Comparison of ENCODE assay signal across 8 mouse cellular contexts in genomic region chr3:127572557-127572956, GRCm38 (mm10). TPM values are rescaled to one million over a fixed set of nuclear protein-coding genes. Genes with fewer than 3 reads are reported as not detected.
A peak's percentile ranks its signal among the peaks of the same experiment; 100 is the strongest.
DNase-seq lines count a peak whose midpoint lies in the region; ATAC-seq and TF ChIP-seq lines count a peak whose summit lies in the region.

No protein-coding gene starts in this region.

- no peak for TF ChIP-seq POLR2A in limb, embryonic 14.5 days (IDR thresholded peaks at IDR 0.05; ENCODE audit: borderline replicate concordance, extremely low read depth, insufficient read depth, insufficient read length)

- no peak for ATAC-seq in midbrain, embryonic 15.5 days (replicated peaks)
- ATAC-seq in forebrain, embryonic 14.5 days = peak; percentile 85
- no peak for ATAC-seq in limb, embryonic 14.5 days (ENCODE audit: low FRiP score, low read depth)

- DNase-seq in midbrain, embryonic 10.5 days (ENCODE audit: low spot score) = peak; percentile 15
- DNase-seq in ZHBTc4 (ENCODE audit: low read depth, low spot score) = peak; percentile 63
- peak; percentile 83 for DNase-seq in forebrain, embryonic 14.5 days (ENCODE audit: low spot score)
- DNase-seq in kidney, adult 18-20 months = peak; percentile 35
- DNase-seq in limb, embryonic 14.5 days (ENCODE audit: low spot score) = peak; percentile 35
- DNase-seq in naive thymus-derived CD4-positive, alpha-beta T cell, adult 2 months (ENCODE audit: low read depth) = peak; percentile 85
- peak; percentile 20 to 28 for DNase-seq in thymus, postnatal 36 days

- no peaks in the 10 kb centered on the region for H3K4me1 ChIP-seq in midbrain, embryonic 10.5 days
- H3K4me1 ChIP-seq in midbrain, embryonic 15.5 days = no peaks in the 10 kb centered on the region
- no peaks in the 10 kb centered on the region for H3K4me1 ChIP-seq in forebrain, embryonic 14.5 days (ENCODE audit: control insufficient read depth, insufficient read depth, low read length)
- H3K4me1 ChIP-seq in limb, embryonic 14.5 days (ENCODE audit: control insufficient read depth, insufficient read depth, low read length) = no peaks in the 10 kb centered on the region

- H3K9ac ChIP-seq in midbrain, embryonic 15.5 days = no peak overlapping the region
- no peak overlapping the region for H3K9ac ChIP-seq in forebrain, embryonic 14.5 days (ENCODE audit: low read length)
- no peak overlapping the region for H3K9ac ChIP-seq in limb, embryonic 14.5 days (ENCODE audit: low read depth, low read length, severe bottlenecking)

- H3K27ac ChIP-seq in midbrain, embryonic 10.5 days (replicated peaks) = no peak overlapping the region
- H3K27ac ChIP-seq in midbrain, embryonic 15.5 days = no peak overlapping the region
- H3K27ac ChIP-seq in forebrain, embryonic 14.5 days (ENCODE audit: low read depth, low read length) = no peak overlapping the region
- H3K27ac ChIP-seq in limb, embryonic 14.5 days (replicated peaks; ENCODE audit: low read depth, low read length) = no peak overlapping the region

- H3K4me3 ChIP-seq in midbrain, embryonic 10.5 days = no peak overlapping the region
- H3K4me3 ChIP-seq in midbrain, embryonic 15.5 days = no peak overlapping the region
- H3K4me3 ChIP-seq in forebrain, embryonic 14.5 days (ENCODE audit: low read depth, low read length) = no peak overlapping the region
- H3K4me3 ChIP-seq in limb, embryonic 14.5 days (replicated peaks; ENCODE audit: low read length) = no peak overlapping the region

- H3K27me3 ChIP-seq in midbrain, embryonic 10.5 days (ENCODE audit: low read depth, poor library complexity, severe bottlenecking) = no peaks in the 10 kb centered on the region
- H3K27me3 ChIP-seq in midbrain, embryonic 15.5 days (replicated peaks) = no peaks in the 10 kb centered on the region
- H3K27me3 ChIP-seq in forebrain, embryonic 14.5 days (replicated peaks; ENCODE audit: control insufficient read depth, insufficient read depth, low read length) = no peaks in the 10 kb centered on the region
- no peaks in the 10 kb centered on the region for H3K27me3 ChIP-seq in limb, embryonic 14.5 days (ENCODE audit: control insufficient read depth, insufficient read depth, low read length)

- no peaks in the 10 kb centered on the region for H3K9me3 ChIP-seq in midbrain, embryonic 10.5 days (replicated peaks)
- H3K9me3 ChIP-seq in midbrain, embryonic 15.5 days = no peaks in the 10 kb centered on the region
- H3K9me3 ChIP-seq in forebrain, embryonic 14.5 days (replicated peaks; ENCODE audit: control insufficient read depth, low read length) = no peaks in the 10 kb centered on the region
- H3K9me3 ChIP-seq in limb, embryonic 14.5 days (ENCODE audit: control insufficient read depth, low read length) = no peaks in the 10 kb centered on the region

- WGBS in midbrain, embryonic 10.5 days = 64% methylated on average over 4 of the region's 4 CpGs
- 61% methylated on average over 4 of the region's 4 CpGs for WGBS in midbrain, embryonic 15.5 days
- WGBS in forebrain, embryonic 14.5 days = 55% methylated on average over 4 of the region's 4 CpGs
- WGBS in limb, embryonic 14.5 days = 63% methylated on average over 4 of the region's 4 CpGs

- no peak overlapping the region for H3K4me2 ChIP-seq in midbrain, embryonic 15.5 days
- H3K4me2 ChIP-seq in forebrain, embryonic 14.5 days (ENCODE audit: low read length) = no peak overlapping the region
- H3K4me2 ChIP-seq in limb, embryonic 14.5 days (replicated peaks; ENCODE audit: low read depth, low read length, severe bottlenecking) = no peak overlapping the region

- H3K36me3 ChIP-seq in midbrain, embryonic 10.5 days = peaks cover 85% of the 10 kb centered on the region
- H3K36me3 ChIP-seq in midbrain, embryonic 15.5 days (replicated peaks) = no peaks in the 10 kb centered on the region
- peaks cover 25% of the 10 kb centered on the region for H3K36me3 ChIP-seq in forebrain, embryonic 14.5 days (ENCODE audit: control insufficient read depth, insufficient read depth, low read length)
- H3K36me3 ChIP-seq in limb, embryonic 14.5 days (ENCODE audit: control insufficient read depth, insufficient read depth, low read length) = peaks cover 32% of the 10 kb centered on the region

RNA-seq across cellular contexts. Expression of gene Zgrf1, which starts 19.3 kb away (rescaled TPM):
- 20.8 and 20.9 TPM in 2 replicates for polyA plus RNA-seq in midbrain, embryonic 10.5 days (2016; fragmentation: Nextera tagmentation; extraction: Ambion mirVana)
- 2.8 and 3.3 TPM in 2 replicates for polyA plus RNA-seq in midbrain, embryonic 15.5 days (2015; fragmentation: Nextera tagmentation; extraction: Ambion mirVana)
- polyA plus RNA-seq in forebrain, embryonic 14.5 days (2014; fragmentation: Nextera tagmentation; extraction: Ambion mirVana) = 4.0 and 4.1 TPM in 2 replicates
- polyA plus RNA-seq in limb, embryonic 14.5 days (2012; rRNA removed) = 12.6 and 14.1 TPM in 2 replicates
- 7.6 and 8.1 TPM in 2 replicates for polyA plus RNA-seq in limb, embryonic 14.5 days (2014; fragmentation: Nextera tagmentation; extraction: Ambion mirVana)

RNA-seq across cellular contexts. Expression of gene Larp7, which starts 19.4 kb away (rescaled TPM):
- 80.5 and 86.2 TPM in 2 replicates for polyA plus RNA-seq in midbrain, embryonic 10.5 days (2016; fragmentation: Nextera tagmentation; extraction: Ambion mirVana)
- polyA plus RNA-seq in midbrain, embryonic 15.5 days (2015; fragmentation: Nextera tagmentation; extraction: Ambion mirVana) = 25.3 and 26.0 TPM in 2 replicates
- polyA plus RNA-seq in forebrain, embryonic 14.5 days (2014; fragmentation: Nextera tagmentation; extraction: Ambion mirVana) = 36.7 and 41.8 TPM in 2 replicates
- polyA plus RNA-seq in limb, embryonic 14.5 days (2012; rRNA removed) = 15.5 and 35.4 TPM in 2 replicates
- polyA plus RNA-seq in limb, embryonic 14.5 days (2014; fragmentation: Nextera tagmentation; extraction: Ambion mirVana) = 49.6 and 51.1 TPM in 2 replicates

Comparison
In these comparisons a context has a peak if more than half of its experiments do, and no peak if none do; other contexts are left out.
1. DNase-seq: peak in every context shown above with its lines; median percentile 85 in naive thymus-derived CD4-positive, alpha-beta T cell, adult 2 months; 83 in forebrain, embryonic 14.5 days; 63 in ZHBTc4; 35 in kidney, adult 18-20 months; 35 in limb, embryonic 14.5 days; 24 in thymus, postnatal 36 days; 15 in midbrain, embryonic 10.5 days.